ENCODE assay signal across 26 mouse cellular contexts in genomic region chr13:102276885-102277284, GRCm38 (mm10).
DNase-seq lines count a peak whose midpoint lies in the region; ATAC-seq lines count a peak whose summit lies in the region.
"Had no signal": no experiment of that assay in that cellular context is flagged by ENCODE, and none has a peak within 500 bp of the region (broad histone marks: within the 10 kb centered on the region; RNA-seq: fewer than 3 reads in every experiment).

No protein-coding gene starts in this region.

- no peak overlapping the region for H3K9ac ChIP-seq in forebrain, embryonic 14.5 days (ENCODE audit: low read length)
- no peak overlapping the region for H3K9ac ChIP-seq in forebrain, embryonic 12.5 days
- H3K9ac ChIP-seq: forebrain, embryonic 15.5 days; hindbrain, embryonic 13.5 days had no signal

- ATAC-seq in forebrain, embryonic 14.5 days: no peak
- ATAC-seq in forebrain, embryonic 12.5 days (ENCODE audit: low FRiP score): no peak
- ATAC-seq: forebrain, embryonic 15.5 days; hindbrain, postnatal 0 days; inflammation-experienced regulatory T-cells, adult 6 months; intestine, embryonic 16.5 days; Patski had no signal

- peak; percentile 12 for DNase-seq in forebrain, embryonic 14.5 days (ENCODE audit: low spot score)
- DNase-seq in layer of hippocampus, postnatal 10 days (ENCODE audit: low spot score in 2 of 2): peak; percentile 8 to 25
- DNase-seq in layer of hippocampus, adult 9-10 months (ENCODE audit: low spot score): no peak
- peak; percentile 27 for DNase-seq in lung, postnatal 36 days
- no peak for DNase-seq in lung, postnatal 14 days
- DNase-seq: adrenal gland, postnatal 10 days; adrenal gland, postnatal 36 days; B cell, adult 2 months; cerebellum, adult 11 months; cerebellum, adult 2 months; cerebellum, adult 9-11 months; cerebellum, postnatal 36 days; gastrocnemius, adult 2 months; gastrocnemius, postnatal 14 days; heart, adult 11 months had no signal

- H3K9me3 ChIP-seq in forebrain, embryonic 14.5 days (replicated peaks; ENCODE audit: control insufficient read depth, low read length): no peaks in the 10 kb centered on the region
- 0 out of 2 replicates have a peak, but pooled peaks cover 3% of the 10 kb centered on the region for H3K9me3 ChIP-seq in forebrain, embryonic 12.5 days
- H3K9me3 ChIP-seq: forebrain, embryonic 10.5 days; forebrain, embryonic 15.5 days; G1E; hindbrain, embryonic 13.5 days had no signal

- no peak overlapping the region for H3K27ac ChIP-seq in forebrain, embryonic 14.5 days (ENCODE audit: low read depth, low read length)
- H3K27ac ChIP-seq in forebrain, embryonic 12.5 days: no peak overlapping the region
- H3K27ac ChIP-seq: forebrain, embryonic 10.5 days; forebrain, embryonic 15.5 days; hindbrain, embryonic 13.5 days; hindbrain, postnatal 0 days had no signal

- no peaks in the 10 kb centered on the region for H3K27me3 ChIP-seq in forebrain, embryonic 14.5 days (replicated peaks; ENCODE audit: control insufficient read depth, insufficient read depth, low read length)
- no peaks in the 10 kb centered on the region for H3K27me3 ChIP-seq in forebrain, embryonic 12.5 days
- H3K27me3 ChIP-seq: CH12.LX; forebrain, embryonic 15.5 days; hindbrain, embryonic 13.5 days; Patski had no signal

- no peak overlapping the region for H3K4me3 ChIP-seq in forebrain, embryonic 14.5 days (ENCODE audit: low read depth, low read length)
- no peak overlapping the region for H3K4me3 ChIP-seq in forebrain, embryonic 12.5 days (replicated peaks)
- H3K4me3 ChIP-seq: forebrain, embryonic 10.5 days; forebrain, embryonic 15.5 days; gastrocnemius, adult 2 months; hindbrain, embryonic 13.5 days had no signal

- H3K36me3 ChIP-seq in forebrain, embryonic 14.5 days (ENCODE audit: control insufficient read depth, insufficient read depth, low read length): no peaks in the 10 kb centered on the region
- no peaks in the 10 kb centered on the region for H3K36me3 ChIP-seq in forebrain, embryonic 12.5 days (replicated peaks)
- H3K36me3 ChIP-seq: forebrain, embryonic 10.5 days; forebrain, embryonic 15.5 days; G1E; hindbrain, embryonic 13.5 days had no signal

- H3K4me1 ChIP-seq in forebrain, embryonic 14.5 days (ENCODE audit: control insufficient read depth, insufficient read depth, low read length): no peaks in the 10 kb centered on the region
- no peaks in the 10 kb centered on the region for H3K4me1 ChIP-seq in forebrain, embryonic 12.5 days
- H3K4me1 ChIP-seq: forebrain, embryonic 10.5 days; forebrain, embryonic 15.5 days; hindbrain, embryonic 13.5 days had no signal

- no peak overlapping the region for H3K4me2 ChIP-seq in forebrain, embryonic 14.5 days (ENCODE audit: low read length)
- no peak overlapping the region for H3K4me2 ChIP-seq in forebrain, embryonic 12.5 days
- H3K4me2 ChIP-seq: forebrain, embryonic 15.5 days; heart, embryonic 11.5 days; hindbrain, embryonic 13.5 days had no signal

Comparison
In these comparisons a context has a peak if more than half of its experiments do, and no peak if none do; other contexts are left out.
1. DNase-seq: peak in forebrain, embryonic 14.5 days (single experiment), layer of hippocampus, postnatal 10 days (2 of 2) and lung, postnatal 36 days (single experiment); none in layer of hippocampus, adult 9-10 months (single experiment) and lung, postnatal 14 days (single experiment).